10 mouse cellular contexts compared by ENCODE assay signal in the genomic region with DNA sequence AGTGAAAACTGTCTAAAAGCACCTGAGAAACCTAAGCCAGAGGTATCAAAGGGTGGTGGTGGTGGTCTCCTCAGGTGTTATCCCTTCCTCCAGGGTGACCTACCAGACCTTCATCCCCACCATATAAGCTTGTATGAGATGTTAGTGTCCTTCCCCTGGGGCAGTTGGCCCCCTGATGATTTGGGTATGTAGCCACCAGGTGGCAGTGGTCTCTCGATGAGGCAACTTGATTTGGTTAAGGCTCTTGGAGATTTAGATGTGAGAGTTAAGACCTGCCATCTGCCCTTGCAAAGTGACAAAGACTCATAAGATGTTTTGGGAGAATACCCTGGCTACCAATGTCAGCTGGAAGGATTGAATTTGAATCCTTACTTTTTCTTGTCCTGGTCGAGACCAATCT.
DNase-seq lines count a peak whose midpoint lies in the region; ATAC-seq and TF ChIP-seq lines count a peak whose summit lies in the region.
"Had no signal": no experiment of that assay in that cellular context is flagged by ENCODE, and none has a peak within 500 bp of the region (broad histone marks: within the 10 kb centered on the region; RNA-seq: fewer than 3 reads in every experiment).

No protein-coding gene starts in this region.

- H3K9me3 ChIP-seq in E14TG2a.4 (ENCODE audit: low read length), result no peaks in the 10 kb centered on the region
- H3K9me3 ChIP-seq in forebrain, embryonic 14.5 days (replicated peaks; ENCODE audit: control insufficient read depth, low read length), result no peaks in the 10 kb centered on the region

- peak; percentile 39 for DNase-seq in adrenal gland, postnatal 25 days
- no peak for DNase-seq in adrenal gland, postnatal 10 days
- peak; percentile 38 to 77 for DNase-seq in kidney, postnatal 36 days
- DNase-seq in kidney, postnatal 14 days, result no peak
- DNase-seq in lung, postnatal 10 days, result peak; percentile 65
- DNase-seq in layer of hippocampus, adult 9-11 months, result no peak
- DNase-seq in forebrain, embryonic 14.5 days (ENCODE audit: low spot score), result no peak
- DNase-seq: right cerebral cortex, postnatal 25 days had no signal

- peaks cover 56% of the 10 kb centered on the region for H3K36me3 ChIP-seq in E14TG2a.4 (ENCODE audit: insufficient read depth, low read length)
- 0 out of 2 replicates have a peak, but pooled peaks cover 11% of the 10 kb centered on the region for H3K36me3 ChIP-seq in forebrain, embryonic 14.5 days (ENCODE audit: control insufficient read depth, insufficient read depth, low read length)

- 71% methylated on average over 2 of the region's 2 CpGs for WGBS in forebrain, embryonic 14.5 days

- H3K4me1 ChIP-seq in E14TG2a.4 (replicated peaks; ENCODE audit: low read depth, low read length), result peaks cover 49% of the 10 kb centered on the region
- no peaks in the 10 kb centered on the region for H3K4me1 ChIP-seq in forebrain, embryonic 14.5 days (ENCODE audit: control insufficient read depth, insufficient read depth, low read length)

- H3K27me3 ChIP-seq in E14TG2a.4 (ENCODE audit: insufficient read depth, low read length), result no peaks in the 10 kb centered on the region
- H3K27me3 ChIP-seq in forebrain, embryonic 14.5 days (replicated peaks; ENCODE audit: control insufficient read depth, insufficient read depth, low read length), result no peaks in the 10 kb centered on the region
- H3K27me3 ChIP-seq: embryonic facial prominence, embryonic 13.5 days had no signal

- no peak for ATAC-seq in forebrain, embryonic 14.5 days

- no peak overlapping the region for H3K4me3 ChIP-seq in E14TG2a.4 (replicated peaks; ENCODE audit: low read length)
- no peak overlapping the region for H3K4me3 ChIP-seq in forebrain, embryonic 14.5 days (ENCODE audit: low read depth, low read length)
- H3K4me3 ChIP-seq: embryonic facial prominence, embryonic 13.5 days had no signal

- TF ChIP-seq CTCF in E14TG2a.4 (conservative IDR thresholded peaks at IDR 0.05; ENCODE audit: low read length), result peak; percentile 43

- H3K4me2 ChIP-seq in forebrain, embryonic 14.5 days (ENCODE audit: low read length), result no peak overlapping the region
- H3K4me2 ChIP-seq: embryonic facial prominence, embryonic 13.5 days had no signal

- no peak overlapping the region for H3K27ac ChIP-seq in forebrain, embryonic 14.5 days (ENCODE audit: low read depth, low read length)
- H3K27ac ChIP-seq: embryonic facial prominence, embryonic 13.5 days had no signal

- H3K9ac ChIP-seq in forebrain, embryonic 14.5 days (ENCODE audit: low read length), result no peak overlapping the region
- H3K9ac ChIP-seq: embryonic facial prominence, embryonic 13.5 days had no signal

Comparison
In these comparisons a context has a peak if more than half of its experiments do, and no peak if none do; other contexts are left out.
1. DNase-seq: peak in adrenal gland, postnatal 25 days (single experiment), kidney, postnatal 36 days (2 of 2) and lung, postnatal 10 days (single experiment); none in adrenal gland, postnatal 10 days (single experiment), kidney, postnatal 14 days (single experiment), layer of hippocampus, adult 9-11 months (single experiment) and forebrain, embryonic 14.5 days (single experiment).